Mouse (Mus musculus) C2C12 (cell line): Measurements from ENCODE around the gene Ccng1. TPM values are rescaled to one million over a fixed set of nuclear protein-coding genes. Genes with fewer than 3 reads are reported as not detected.

ENCODE experiments used
- H3K27me3 ChIP-seq: one replicate; pipeline ENCODE4 v1.6.1; 2011; ENCODE audit not compliant: control insufficient read depth, insufficient read depth, insufficient read length
- H3K36me3 ChIP-seq: one replicate; pipeline ENCODE4 v1.6.1; 2011; ENCODE audit not compliant: control insufficient read depth, insufficient read depth
- H3K4me3 ChIP-seq: one replicate; pipeline ENCODE4 v1.5.1; 2011; ENCODE audit warnings: mild to moderate bottlenecking, control low read depth; ENCODE audit not compliant: poor library complexity, insufficient read depth, severe bottlenecking
- H3K79me2 ChIP-seq: one replicate; pipeline ENCODE4 v1.6.1; 2011; ENCODE audit not compliant: control insufficient read depth, insufficient read depth
- H3K79me3 ChIP-seq: one replicate; pipeline ENCODE4 v1.6.1; 2011; ENCODE audit warnings: low read depth, control low read depth
- H3ac ChIP-seq: one replicate; pipeline ENCODE3; 2011; ENCODE audit warnings: low read depth; ENCODE audit not compliant: control insufficient read depth, insufficient read length
- CEBPB ChIP-seq: IDR thresholded peaks from one replicate; pipeline ENCODE4 v1.6.1; 2011; ENCODE audit warnings: low read depth, mild to moderate bottlenecking, control low read depth, moderate library complexity
- CTCF ChIP-seq: IDR thresholded peaks from one replicate; pipeline ENCODE4 v1.5.1; 2011; ENCODE audit not compliant: control insufficient read depth, insufficient read depth, insufficient read length
- FOSL1 ChIP-seq: IDR thresholded peaks from one replicate; pipeline ENCODE4 v1.8.0; 2011; ENCODE audit warnings: mild to moderate bottlenecking, low read length; ENCODE audit not compliant: poor library complexity, insufficient read depth, severe bottlenecking
- MAX ChIP-seq: IDR thresholded peaks from one replicate; pipeline ENCODE4 v1.6.1; 2011; ENCODE audit warnings: mild to moderate bottlenecking, control low read depth
- MYOD1 ChIP-seq: IDR thresholded peaks from one replicate; pipeline ENCODE4 v1.6.1; 2011; ENCODE audit warnings: low read depth; ENCODE audit not compliant: control insufficient read depth, insufficient read length
- MYOG ChIP-seq: IDR thresholded peaks from one replicate; pipeline ENCODE4 v1.6.1; 2011; ENCODE audit not compliant: control insufficient read depth, insufficient read length; ENCODE audit errors: extremely low read depth
- USF1 ChIP-seq: IDR thresholded peaks from one replicate; pipeline ENCODE4 v1.6.1; 2011; ENCODE audit warnings: low read depth, mild to moderate bottlenecking, control low read depth, moderate library complexity
- long read RNA-seq, 2 experiments: library from polyadenylated mRNA; unstranded; transcript quantifications; one replicate each; pipeline ENCODE4 v2.0.0; 2019 to 2020
- polyA plus RNA-seq: library from polyadenylated mRNA; unstranded; fragments of >200 nt; fragmentation: generic; extraction: Trizol; gene quantifications from one replicate; pipeline ENCODE4 v1.2.1, GENCODE M21; 2012; ENCODE audit warnings: missing spikeins

The Ccng1 gene
- polyA plus RNA-seq, result 63.9 TPM
- long read RNA-seq, experiment 1, transcript Ccng1-201 (6 exons, 3,512 nt), result major isoform, 86 of 108 reads
- long read RNA-seq, experiment 1, partial matches to known transcripts, result 9 of 108 reads
- long read RNA-seq, experiment 1, other reads (novel, unspliced or antisense), result 13 of 108 reads
- long read RNA-seq, experiment 2, transcript Ccng1-201 (6 exons, 3,512 nt), result major isoform, 1,036 of 1,127 reads
- long read RNA-seq, experiment 2, partial matches to known transcripts, result 17 of 1,127 reads
- long read RNA-seq, experiment 2, other reads (novel, unspliced or antisense), result 74 of 1,127 reads

DNA sequence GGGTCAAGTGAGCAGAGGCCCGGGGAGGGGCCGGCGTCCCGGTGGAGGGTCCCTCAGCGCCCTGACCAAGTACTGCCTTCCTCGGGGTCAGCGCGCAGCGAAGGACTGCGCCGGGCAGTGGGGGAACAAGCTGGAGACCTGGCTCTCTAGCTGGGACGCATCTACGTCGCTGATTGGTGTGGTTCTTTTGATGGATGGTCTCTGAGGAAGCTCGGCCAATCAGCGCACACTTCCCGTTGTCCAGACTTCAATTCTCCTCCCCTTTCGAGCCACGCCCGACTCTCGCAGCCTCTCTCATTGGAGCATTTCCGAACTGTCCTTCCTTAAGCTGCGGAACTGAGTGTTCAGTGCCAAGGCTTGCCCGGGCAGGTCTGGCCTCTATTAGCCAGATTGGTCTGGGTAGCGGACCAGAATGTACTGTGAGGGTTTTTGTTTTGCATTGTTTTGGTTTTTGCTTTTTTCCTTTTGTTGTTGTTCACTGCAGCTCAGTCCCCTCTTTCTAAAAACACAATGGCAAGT, at the start of gene Ccng1:
TSS of gene Ccng1 (minus strand) at position 203 of the 519 bp plus-strand sequence.
- H3K79me2 ChIP-seq, result peaks cover 36% of the 10 kb centered on the region
- H3K4me3 ChIP-seq, result peak within 1 kb of the TSS; percentile 93
- TF ChIP-seq MAX, result no peak
- TF ChIP-seq CTCF, result no peak
- no peak for TF ChIP-seq USF1
- no peak for TF ChIP-seq CEBPB
- TF ChIP-seq MYOD1, result no peak
- no peak for TF ChIP-seq MYOG
- TF ChIP-seq FOSL1, result no peak

DNA sequence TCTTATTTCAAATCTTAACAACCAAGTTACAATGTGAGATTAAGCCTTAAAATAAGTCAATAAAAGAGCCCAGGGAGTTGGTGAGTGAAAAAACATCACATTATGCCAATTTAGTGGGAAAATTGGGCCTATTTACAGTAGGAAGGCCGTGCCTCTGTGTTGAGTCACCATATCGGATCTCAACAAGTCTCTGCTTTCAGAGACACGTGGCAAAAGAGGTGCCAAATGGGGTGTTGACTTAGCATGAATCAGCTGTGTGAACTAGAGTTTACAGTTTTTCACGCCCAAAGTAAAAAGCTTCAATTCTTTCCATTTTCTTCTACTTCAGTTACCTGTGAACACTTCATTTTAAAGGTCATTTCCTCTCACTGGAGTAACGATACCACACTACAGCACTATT, 35.2 kb upstream of the Ccng1 start:
- Histone ChIP-seq H3K27me3 (no peaks in the 10 kb centered on the region), H3ac (no peak overlapping the region), H3K36me3 (no peaks in the 10 kb centered on the region), H3K4me3 (no peak overlapping the region), H3K79me2 (no peaks in the 10 kb centered on the region), H3K79me3 (no peaks in the 10 kb centered on the region)
- TF ChIP-seq FOSL1 (no peak), MAX (peak; percentile 81), USF1 (peak; percentile 57), CTCF (no peak), MYOG (no peak), CEBPB (no peak), MYOD1 (no peak)

More for the DNA sequence above, at the start of gene Ccng1:
- H3K27me3 ChIP-seq, result no peaks in the 10 kb centered on the region
- peaks cover 30% of the 10 kb centered on the region for H3K79me3 ChIP-seq
- peaks cover 32% of the 10 kb centered on the region for H3K36me3 ChIP-seq
- peak within 1 kb of the TSS; percentile 65 for H3ac ChIP-seq

DNA sequence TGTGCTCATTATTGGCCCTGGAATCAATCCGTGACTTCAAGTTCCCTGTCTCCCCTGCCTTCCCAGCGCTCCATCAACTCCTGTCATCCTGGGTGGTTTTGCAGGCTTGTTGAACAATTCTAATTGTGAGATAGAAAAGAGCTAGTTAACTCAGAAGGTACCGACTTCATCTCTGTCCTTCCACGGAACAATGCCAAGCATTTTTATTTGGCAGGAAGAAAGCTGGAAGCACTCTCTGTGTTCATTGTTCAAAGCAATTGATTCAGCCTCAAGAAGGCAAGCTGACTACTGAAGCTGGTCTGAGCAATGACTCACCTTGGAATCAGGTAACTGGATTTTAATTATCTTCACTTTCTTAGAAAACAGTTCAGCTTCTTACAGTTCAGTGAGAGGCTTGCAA, 34.6 kb upstream of the Ccng1 start:
- Histone ChIP-seq H3K4me3 (no peak overlapping the region), H3K27me3 (no peaks in the 10 kb centered on the region), H3K36me3 (no peaks in the 10 kb centered on the region), H3K79me2 (no peaks in the 10 kb centered on the region), H3ac (no peak overlapping the region), H3K79me3 (no peaks in the 10 kb centered on the region)
- TF ChIP-seq CTCF (no peak), USF1 (no peak), CEBPB (no peak), MYOG (no peak), FOSL1 (no peak), MYOD1 (no peak), MAX (no peak)

DNA sequence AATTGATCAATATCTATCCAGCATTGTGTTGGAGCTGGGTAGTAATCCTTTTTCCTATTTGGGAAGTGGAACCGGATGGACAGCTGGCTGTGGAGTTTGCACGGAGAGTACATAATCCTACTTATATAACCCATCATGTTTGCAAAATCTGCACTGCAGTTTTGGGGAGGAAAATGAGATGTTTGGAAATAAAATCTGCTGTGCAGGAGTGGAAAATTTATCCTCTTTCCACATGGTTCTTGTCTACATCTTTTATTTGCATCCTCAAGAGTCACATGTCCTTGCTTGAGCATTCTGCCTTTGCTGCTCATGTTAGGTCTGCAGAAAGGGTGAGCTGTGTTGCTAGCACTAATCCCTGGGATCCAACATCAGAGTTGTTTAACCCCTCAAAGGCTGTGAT, 31.8 kb upstream of the Ccng1 start:
- Histone ChIP-seq H3K79me2 (no peaks in the 10 kb centered on the region), H3K36me3 (no peaks in the 10 kb centered on the region), H3K79me3 (no peaks in the 10 kb centered on the region), H3ac (no peak overlapping the region), H3K4me3 (no peak overlapping the region), H3K27me3 (no peaks in the 10 kb centered on the region)
- TF ChIP-seq CTCF, result no peak

DNA sequence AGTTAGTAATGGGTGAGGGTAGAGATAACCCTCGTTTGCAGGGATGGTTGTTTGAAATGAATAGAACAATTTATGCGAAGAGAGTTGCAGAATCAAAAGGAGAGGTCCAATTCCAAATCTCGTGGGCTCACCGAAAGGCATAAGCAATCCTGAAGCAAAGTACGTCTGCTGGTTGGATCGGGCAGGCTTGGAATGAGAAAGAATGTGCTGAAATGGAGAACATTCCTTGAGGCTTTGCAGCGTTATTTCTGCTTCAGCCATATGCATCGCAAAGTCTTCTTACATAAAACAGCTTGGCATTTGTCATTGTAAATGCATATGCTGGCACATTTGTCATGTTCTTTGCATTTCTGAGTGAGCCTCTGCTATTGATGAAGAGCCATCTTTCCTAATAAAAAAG, 29.2 kb upstream of the Ccng1 start:
- Histone ChIP-seq H3K27me3 (no peaks in the 10 kb centered on the region), H3K79me3 (no peaks in the 10 kb centered on the region), H3ac (no peak overlapping the region), H3K36me3 (no peaks in the 10 kb centered on the region), H3K4me3 (no peak overlapping the region), H3K79me2 (no peaks in the 10 kb centered on the region)
- no peak for TF ChIP-seq CTCF
- TF ChIP-seq USF1, result no peak
- no peak for TF ChIP-seq CEBPB
- TF ChIP-seq MYOD1, result no peak
- no peak for TF ChIP-seq MAX
- no peak for TF ChIP-seq MYOG
- TF ChIP-seq FOSL1, result no peak

DNA sequence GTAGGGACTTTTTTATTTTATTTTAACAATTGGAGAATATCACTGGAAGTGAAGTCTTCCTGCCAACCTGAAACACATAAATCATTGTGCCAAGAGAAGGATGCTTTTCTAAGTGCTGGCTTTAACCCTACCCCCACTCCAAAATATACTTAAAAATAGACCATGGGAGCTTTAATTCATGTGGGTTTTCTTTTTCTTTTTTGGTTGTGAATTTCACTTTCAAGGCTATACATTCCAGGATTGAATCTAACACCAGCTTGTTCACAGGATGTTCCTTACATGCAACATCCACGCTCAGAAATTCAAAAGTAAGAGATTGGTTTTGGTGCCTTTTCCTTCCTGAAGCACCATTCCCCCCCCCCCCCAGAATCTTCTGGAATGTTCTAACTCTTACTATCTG, 28.2 kb upstream of the Ccng1 start:
- Histone ChIP-seq H3K27me3 (no peaks in the 10 kb centered on the region), H3K36me3 (no peaks in the 10 kb centered on the region), H3K79me3 (no peaks in the 10 kb centered on the region), H3K4me3 (no peak overlapping the region), H3ac (no peak overlapping the region), H3K79me2 (no peaks in the 10 kb centered on the region)
- TF ChIP-seq FOSL1 (no peak), USF1 (no peak), MAX (no peak), CTCF (no peak), CEBPB (no peak), MYOG (no peak), MYOD1 (no peak)
